Mouse (Mus musculus) spleen, adult 2 months (tissue): Measurements from ENCODE around the gene Eln. TPM values are rescaled to one million over a fixed set of nuclear protein-coding genes. Genes with fewer than 3 reads are reported as not detected.

Source experiments
- DNase-seq, 2 experiments: peaks; one replicate each; pipeline versions ENCODE4 v3.0.0 to v3.0.0-alpha.2; 2012 to 2021; ENCODE audit warnings: low spot score in 2 of 2, low read depth in 1 of 2
- H3K27ac ChIP-seq: fragments of 200-500 bp; 2 replicates; pipeline ENCODE4 v1.5.1; 2012; ENCODE audit warnings: low read length, inconsistent platforms; ENCODE audit not compliant: insufficient read depth
- H3K27me3 ChIP-seq: fragments of 200-500 bp; 2 replicates; pipeline ENCODE4 v1.6.1; 2012; ENCODE audit warnings: mild to moderate bottlenecking, moderate library complexity, low read length, inconsistent platforms; ENCODE audit not compliant: control insufficient read depth, insufficient read depth
- H3K36me3 ChIP-seq: fragments of 200-500 bp; 2 replicates; pipeline ENCODE4 v1.6.1; 2012; ENCODE audit warnings: mild to moderate bottlenecking, low read length, inconsistent platforms; ENCODE audit not compliant: control insufficient read depth, insufficient read depth
- H3K4me1 ChIP-seq: fragments of 200-500 bp; 2 replicates; pipeline ENCODE4 v1.6.1; 2011; ENCODE audit warnings: inconsistent platforms; ENCODE audit not compliant: control insufficient read depth, insufficient read depth, insufficient read length
- H3K4me3 ChIP-seq: fragments of 200-500 bp; 2 replicates; pipeline ENCODE4 v1.5.1; 2011; ENCODE audit warnings: mild to moderate bottlenecking, inconsistent platforms; ENCODE audit not compliant: insufficient read depth, insufficient read length; ENCODE audit errors: extremely low read depth
- CTCF ChIP-seq: fragments of 200-500 bp; IDR thresholded peaks from 2 replicates; pipeline ENCODE4 v1.5.1; 2011; ENCODE audit warnings: mild to moderate bottlenecking, inconsistent platforms; ENCODE audit not compliant: insufficient read depth, insufficient read length, insufficient replicate concordance; ENCODE audit errors: extremely low read depth
- POLR2A ChIP-seq: fragments of 200-500 bp; IDR thresholded peaks from 2 replicates; pipeline ENCODE4 v1.6.1; 2011; ENCODE audit warnings: low read depth, low read length, inconsistent platforms
- WGBS: fragments of 180-500 bp; shearing (Covaris S2); methylation state at CpG from one replicate; pipeline ENCODE4 v1.1.7; 2018; 5-methylcytosine and 5-hydroxymethylcytosine counted together
- polyA plus RNA-seq: library from polyadenylated mRNA; depleted of rRNA; stranded (reverse); fragments of >200 nt; gene quantifications from 2 replicates; pipeline ENCODE4 v1.2.3, GENCODE M21; 2012

The Eln gene
- polyA plus RNA-seq, 1 experiment: 39.4 TPM

GRCm38 (mm10) chr5:134720058-134720457, 27.1 kb downstream of the Eln start:
- Histone ChIP-seq H3K4me1 (no peaks in the 10 kb centered on the region), H3K36me3 (no peaks in the 10 kb centered on the region), H3K27ac (no peak overlapping the region), H3K4me3 (no peak overlapping the region), H3K27me3 (no peaks in the 10 kb centered on the region)
- TF ChIP-seq CTCF (no peak), POLR2A (no peak)
- WGBS: 78% methylated on average over 4 of the region's 4 CpGs
- DNase-seq: no peak

GRCm38 (mm10) chr5:134711076-134711475, 36.0 kb downstream of the Eln start:
- WGBS: 83% methylated on average over 7 of the region's 7 CpGs
- TF ChIP-seq POLR2A (no peak), CTCF (no peak)

GRCm38 (mm10) chr5:134709275-134709674, 37.8 kb downstream of the Eln start:
- DNase-seq: no peak
- WGBS: 49% methylated on average over 6 of the region's 6 CpGs
- H3K4me3 ChIP-seq: no peak overlapping the region
- H3K27ac ChIP-seq: no peak overlapping the region
- no peaks in the 10 kb centered on the region for H3K27me3 ChIP-seq
- no peaks in the 10 kb centered on the region for H3K36me3 ChIP-seq
- H3K4me1 ChIP-seq: no peaks in the 10 kb centered on the region
- no peak for TF ChIP-seq POLR2A
- no peak for TF ChIP-seq CTCF

More at GRCm38 (mm10) chr5:134711076-134711475, 36.0 kb downstream of the Eln start:
- H3K27me3 ChIP-seq: no peaks in the 10 kb centered on the region
- no peak overlapping the region for H3K4me3 ChIP-seq
- DNase-seq: no peak
- H3K4me1 ChIP-seq: no peaks in the 10 kb centered on the region
- no peaks in the 10 kb centered on the region for H3K36me3 ChIP-seq
- no peak overlapping the region for H3K27ac ChIP-seq

- no peak overlapping the region for H3K27ac ChIP-seq
- no peaks in the 10 kb centered on the region for H3K36me3 ChIP-seq
- peak; percentile 53 to 77 for DNase-seq
- no peaks in the 10 kb centered on the region for H3K4me1 ChIP-seq
- H3K27me3 ChIP-seq: no peaks in the 10 kb centered on the region
- TF ChIP-seq CTCF (peak; percentile 80; the same call in 1 of the 2 replicates), POLR2A (no peak)
- no peak overlapping the region for H3K4me3 ChIP-seq
These were observed 43.0 kb downstream of the Eln start for GRCm38 (mm10) chr5:134704157-134704556.

GRCm38 (mm10) chr5:134695539-134695938, 51.6 kb downstream of the Eln start:
- H3K4me3 ChIP-seq: no peak overlapping the region
- H3K27me3 ChIP-seq: no peaks in the 10 kb centered on the region
- H3K4me1 ChIP-seq: no peaks in the 10 kb centered on the region
- TF ChIP-seq CTCF: no peak
- no peak for TF ChIP-seq POLR2A
- H3K36me3 ChIP-seq: no peaks in the 10 kb centered on the region
- H3K27ac ChIP-seq: no peak overlapping the region
- DNase-seq: no peak
- WGBS: 95% methylated on average over 2 of the region's 2 CpGs

GRCm38 (mm10) chr5:134695082-134695481, 52.0 kb downstream of the Eln start:
- TF ChIP-seq CTCF (no peak), POLR2A (no peak)
- H3K27ac ChIP-seq: no peak overlapping the region
- no peaks in the 10 kb centered on the region for H3K27me3 ChIP-seq
- no peak for DNase-seq
- no peak overlapping the region for H3K4me3 ChIP-seq
- H3K4me1 ChIP-seq: no peaks in the 10 kb centered on the region
- 61% methylated on average over 2 of the region's 2 CpGs for WGBS
- H3K36me3 ChIP-seq: no peaks in the 10 kb centered on the region

GRCm38 (mm10) chr5:134692704-134693103, 54.4 kb downstream of the Eln start:
- TF ChIP-seq CTCF (no peak), POLR2A (no peak)
- peaks cover 5% of the 10 kb centered on the region for H3K4me1 ChIP-seq
- no peak overlapping the region for H3K27ac ChIP-seq
- 90% methylated on average over 1 of the region's 1 CpGs for WGBS
- H3K36me3 ChIP-seq: no peaks in the 10 kb centered on the region
- DNase-seq: no peak
- H3K4me3 ChIP-seq: no peak overlapping the region
- no peaks in the 10 kb centered on the region for H3K27me3 ChIP-seq
